Mouse (Mus musculus): Measurements from ENCODE around the gene Minpp1. TPM values are rescaled to one million over a fixed set of nuclear protein-coding genes. Genes with fewer than 3 reads are reported as not detected.
"Not testable (repeated sequence)": the region's sequence is repeated elsewhere in the genome, so short reads cannot be mapped to it uniquely, and the experiment has no call there.

The Minpp1 gene
- polyA plus RNA-seq, 1 experiment from 2014 or later, result 54.9 TPM

- Histone ChIP-seq H3K4me1 (replicated peaks) (no peaks in the 10 kb centered on the region), H3K4me2 (replicated peaks) (no peak overlapping the region), H3K9me3 (no peaks in the 10 kb centered on the region), H3K4me3 (replicated peaks) (no peak overlapping the region), H3K36me3 (no peaks in the 10 kb centered on the region), H3K27ac (no peak overlapping the region), H3K27me3 (no peaks in the 10 kb centered on the region), H3K9ac (replicated peaks) (no peak overlapping the region)
- ATAC-seq, result no peak
- WGBS, result 89% methylated on average over 12 of the region's 12 CpGs
These were observed 9.4 kb upstream of the Minpp1 start for GRCm38 (mm10) chr19:32476016-32476711.

GRCm38 (mm10) chr19:32476712-32477052, 8.9 kb upstream of the Minpp1 start:
- WGBS, result 82% methylated on average over 4 of the region's 4 CpGs
- Histone ChIP-seq H3K9ac (replicated peaks) (no peak overlapping the region), H3K27ac (no peak overlapping the region), H3K4me1 (replicated peaks) (no peaks in the 10 kb centered on the region), H3K36me3 (no peaks in the 10 kb centered on the region), H3K9me3 (no peaks in the 10 kb centered on the region), H3K4me3 (replicated peaks) (no peak overlapping the region), H3K4me2 (replicated peaks) (no peak overlapping the region), H3K27me3 (no peaks in the 10 kb centered on the region)
- ATAC-seq, result no peak

DNA sequence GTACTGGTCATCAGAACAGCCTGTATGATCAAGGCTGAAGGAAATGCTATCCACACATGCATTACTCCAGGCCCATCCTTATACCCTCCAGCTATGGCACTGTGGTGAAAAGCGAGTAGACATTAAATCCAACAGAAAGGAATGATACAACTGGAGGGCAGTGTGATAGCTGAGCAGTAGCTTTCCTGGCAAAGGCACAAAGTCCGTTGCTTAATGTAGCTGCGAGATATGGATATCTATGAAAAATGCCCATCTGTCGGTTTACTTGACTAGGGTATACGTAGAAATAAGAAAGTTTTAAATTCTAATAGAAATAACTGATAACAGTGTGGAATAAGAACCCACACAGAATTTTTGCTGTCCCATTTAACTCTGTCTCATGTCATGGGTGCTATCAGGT, 5.3 kb upstream of the Minpp1 start:
- Histone ChIP-seq H3K27ac (no peak overlapping the region), H3K27me3 (no peaks in the 10 kb centered on the region), H3K4me3 (replicated peaks) (no peak overlapping the region), H3K4me1 (replicated peaks) (peaks cover 7% of the 10 kb centered on the region), H3K36me3 (no peaks in the 10 kb centered on the region), H3K9me3 (no peaks in the 10 kb centered on the region), H3K9ac (replicated peaks) (no peak overlapping the region), H3K4me2 (replicated peaks) (no peak overlapping the region)
- no peak for ATAC-seq
- 92% methylated on average over 5 of the region's 5 CpGs for WGBS

DNA sequence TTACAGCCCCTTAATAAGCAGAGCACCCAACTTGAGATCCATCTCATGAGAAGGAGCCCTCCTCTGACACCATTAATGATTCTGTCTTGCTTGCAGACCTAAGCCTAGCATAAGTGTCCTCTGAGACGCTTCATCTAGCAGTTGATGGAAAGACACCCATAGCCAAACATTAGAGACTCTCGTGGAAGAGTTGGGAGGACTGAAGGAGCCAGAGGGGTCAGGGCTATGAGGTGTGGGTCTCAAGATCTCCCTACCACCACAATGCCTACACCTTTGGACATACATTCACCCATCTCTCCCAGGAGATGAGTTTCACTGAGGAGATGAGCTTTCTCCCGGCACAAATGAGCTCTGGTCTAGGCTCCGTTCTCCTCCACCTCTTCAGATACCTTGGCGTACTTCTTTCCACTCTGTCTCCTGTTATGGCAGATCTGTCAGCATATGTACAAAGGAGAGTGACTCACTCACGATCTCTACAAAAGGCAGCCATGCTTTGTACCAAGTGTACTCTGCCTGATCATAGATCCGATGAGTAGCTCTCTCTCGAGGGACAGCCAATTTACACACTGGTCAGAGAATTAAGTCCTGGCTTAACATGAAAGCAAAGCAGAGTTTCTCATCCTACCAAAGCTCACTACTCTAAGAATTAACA, 4.7 kb upstream of the Minpp1 start:
- Histone ChIP-seq H3K4me1 (replicated peaks) (peaks cover 7% of the 10 kb centered on the region), H3K9ac (replicated peaks) (no peak overlapping the region), H3K9me3 (no peaks in the 10 kb centered on the region), H3K36me3 (no peaks in the 10 kb centered on the region), H3K4me3 (replicated peaks) (no peak overlapping the region), H3K4me2 (replicated peaks) (no peak overlapping the region), H3K27ac (no peak overlapping the region), H3K27me3 (no peaks in the 10 kb centered on the region)
- no peak for ATAC-seq
- WGBS, result 91% methylated on average over 8 of the region's 8 CpGs

GRCm38 (mm10) chr19:32481511-32481910, 4.1 kb upstream of the Minpp1 start:
- H3K4me3 ChIP-seq (replicated peaks), result no peak overlapping the region
- no peaks in the 10 kb centered on the region for H3K9me3 ChIP-seq
- H3K4me1 ChIP-seq (replicated peaks), result peaks cover 7% of the 10 kb centered on the region
- 75% methylated on average over 4 of the region's 4 CpGs for WGBS
- H3K36me3 ChIP-seq, result no peaks in the 10 kb centered on the region
- ATAC-seq, result no peak
- H3K27me3 ChIP-seq, result no peaks in the 10 kb centered on the region
- no peak overlapping the region for H3K27ac ChIP-seq
- H3K9ac ChIP-seq (replicated peaks), result no peak overlapping the region
- no peak overlapping the region for H3K4me2 ChIP-seq (replicated peaks)

GRCm38 (mm10) chr19:32484941-32485660, 468 bp upstream of the Minpp1 start:
- H3K36me3 ChIP-seq, result no peaks in the 10 kb centered on the region

GRCm38 (mm10) chr19:32486106-32486724, 646 bp downstream of the Minpp1 start:
- WGBS, result under 1% methylated on average over 47 of the region's 47 CpGs
- H3K27me3 ChIP-seq, result not testable (repeated sequence)

More at GRCm38 (mm10) chr19:32484941-32485660, 468 bp upstream of the Minpp1 start:
- Histone ChIP-seq H3K4me2 (replicated peaks) (peak overlapping the region; percentile 73), H3K9ac (replicated peaks) (peak overlapping the region; percentile 81), H3K4me3 (replicated peaks) (peak overlapping the region; percentile 74), H3K9me3 (no peaks in the 10 kb centered on the region), H3K27me3 (no peaks in the 10 kb centered on the region), H3K4me1 (replicated peaks) (peaks cover 30% of the 10 kb centered on the region), H3K27ac (peak overlapping the region; percentile 91)
- WGBS, result 17% methylated on average over 13 of the region's 13 CpGs
- ATAC-seq, result peak; percentile 5; the same call in 1 of the 2 replicates

GRCm38 (mm10) chr19:32487595-32488255, 2.2 kb downstream of the Minpp1 start:
- WGBS, result 91% methylated on average over 8 of the region's 8 CpGs
- H3K36me3 ChIP-seq, result peaks cover 9% of the 10 kb centered on the region
- peak overlapping the region; percentile 28 for H3K9ac ChIP-seq (replicated peaks)
- H3K4me3 ChIP-seq (replicated peaks), result peak overlapping the region; percentile 74; the same call in 1 of the 2 replicates
- peaks cover 30% of the 10 kb centered on the region for H3K4me1 ChIP-seq (replicated peaks)
- no peaks in the 10 kb centered on the region for H3K9me3 ChIP-seq
- ATAC-seq, result no peak
- H3K27ac ChIP-seq, result no peak overlapping the region
- H3K27me3 ChIP-seq, result no peaks in the 10 kb centered on the region
- peak overlapping the region; percentile 73 for H3K4me2 ChIP-seq (replicated peaks)

More at GRCm38 (mm10) chr19:32486106-32486724, 646 bp downstream of the Minpp1 start:
- peaks cover 30% of the 10 kb centered on the region for H3K4me1 ChIP-seq (replicated peaks)
- not testable (repeated sequence) for H3K36me3 ChIP-seq, H3K9me3 ChIP-seq
- H3K9ac ChIP-seq (replicated peaks), result peak overlapping the region; percentile 81
- peak overlapping the region; percentile 74 for H3K4me3 ChIP-seq (replicated peaks)
- peak; percentile 91 for ATAC-seq
- H3K27ac ChIP-seq, result peak overlapping the region; percentile 91
- peak overlapping the region; percentile 73 for H3K4me2 ChIP-seq (replicated peaks)

DNA sequence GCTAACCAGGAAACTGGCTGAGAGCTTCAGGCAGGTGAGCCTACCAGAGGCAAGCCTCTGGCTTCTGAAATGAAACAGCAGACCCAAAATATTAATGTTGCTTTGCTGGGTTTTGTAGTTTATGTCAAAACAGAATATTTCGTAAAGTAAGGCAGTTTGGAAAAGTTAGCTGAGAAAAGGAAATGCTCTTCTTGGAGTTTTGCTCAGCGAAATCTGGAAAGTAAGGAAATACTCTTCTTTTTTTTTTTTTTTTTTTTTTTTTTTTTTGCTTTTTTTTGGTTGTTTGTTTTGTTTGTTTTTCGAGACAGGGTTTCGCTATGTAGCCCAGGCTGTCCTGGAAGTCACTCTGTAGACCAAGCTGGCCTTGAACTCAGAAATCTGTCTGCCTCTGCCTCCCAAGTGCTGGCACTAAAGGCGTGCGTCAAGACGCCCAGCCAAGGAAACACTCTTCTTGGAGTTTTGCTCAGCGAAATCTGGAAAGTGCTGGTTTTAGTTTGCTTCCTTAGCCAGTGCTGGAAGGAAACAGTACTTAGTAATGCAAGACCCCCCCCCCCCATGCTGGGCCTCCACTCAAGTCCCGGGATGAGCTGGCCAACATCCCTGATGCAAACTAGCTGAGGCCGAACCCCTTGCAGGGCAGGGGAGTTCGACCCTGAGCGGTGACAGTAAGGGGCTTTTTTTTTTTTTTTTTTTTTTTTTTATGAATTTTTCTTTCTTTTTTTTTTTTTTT, 3.8 kb downstream of the Minpp1 start:
- Histone ChIP-seq H3K27ac (no peak overlapping the region), H3K36me3 (peaks cover 20% of the 10 kb centered on the region), H3K27me3 (no peaks in the 10 kb centered on the region), H3K9ac (replicated peaks) (no peak overlapping the region), H3K4me3 (replicated peaks) (no peak overlapping the region), H3K4me1 (replicated peaks) (peaks cover 30% of the 10 kb centered on the region), H3K9me3 (no peaks in the 10 kb centered on the region), H3K4me2 (replicated peaks) (no peak overlapping the region)
- ATAC-seq, result no peak
- 91% methylated on average over 12 of the region's 12 CpGs for WGBS

- Histone ChIP-seq H3K27me3 (no peaks in the 10 kb centered on the region), H3K27ac (no peak overlapping the region), H3K4me3 (replicated peaks) (no peak overlapping the region), H3K9ac (replicated peaks) (no peak overlapping the region; the same call in 1 of the 2 replicates), H3K4me2 (replicated peaks) (no peak overlapping the region), H3K9me3 (no peaks in the 10 kb centered on the region), H3K36me3 (peaks cover 34% of the 10 kb centered on the region), H3K4me1 (replicated peaks) (peaks cover 23% of the 10 kb centered on the region)
- no peak for ATAC-seq
- WGBS, result 93% methylated on average over 2 of the region's 2 CpGs
These were observed 5.4 kb downstream of the Minpp1 start for GRCm38 (mm10) chr19:32490976-32491375.

DNA sequence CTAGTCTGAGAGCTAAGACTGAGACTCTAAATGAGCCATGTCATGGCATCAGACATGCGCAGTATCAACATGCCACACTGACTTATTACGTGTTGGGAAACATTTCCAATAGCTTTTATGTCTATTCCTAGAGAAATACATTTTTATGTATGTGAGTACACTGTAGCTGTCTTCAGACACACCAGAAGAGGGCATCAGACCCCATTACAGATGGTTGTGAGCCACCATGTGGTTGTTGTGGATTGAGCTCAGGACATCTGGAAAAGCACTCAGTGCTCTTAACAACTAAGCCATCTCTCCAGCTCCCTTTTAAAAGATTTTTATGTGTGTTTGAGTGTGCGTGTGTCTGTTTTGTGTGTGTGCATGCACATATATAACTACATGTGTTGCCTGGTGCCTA, 6.8 kb downstream of the Minpp1 start:
- H3K4me1 ChIP-seq (replicated peaks), result peaks cover 15% of the 10 kb centered on the region
- H3K4me2 ChIP-seq (replicated peaks), result no peak overlapping the region
- H3K36me3 ChIP-seq, result peaks cover 39% of the 10 kb centered on the region
- H3K9ac ChIP-seq (replicated peaks), result no peak overlapping the region
- 98% methylated on average over 3 of the region's 3 CpGs for WGBS
- ATAC-seq, result no peak
- H3K4me3 ChIP-seq (replicated peaks), result no peak overlapping the region
- H3K27ac ChIP-seq, result no peak overlapping the region
- no peaks in the 10 kb centered on the region for H3K27me3 ChIP-seq
- no peaks in the 10 kb centered on the region for H3K9me3 ChIP-seq
